Mouse (Mus musculus) stomach, postnatal 0 days (tissue): Measurements from ENCODE around the gene Mgea5. TPM values are rescaled to one million over a fixed set of nuclear protein-coding genes. Genes with fewer than 3 reads are reported as not detected.
A peak's percentile ranks its signal among the peaks of the same experiment; 100 is the strongest.

Experiments used
- ATAC-seq: fragments of 200-750 bp; cut with Nextera tagmentation; 2 replicates; pipeline ENCODE4 v1.8.0; 2017; ENCODE audit not compliant: low FRiP score, low TSS enrichment
- DNase-seq: peaks from one replicate; pipeline ENCODE4 v3.0.0-alpha.2; 2016; ENCODE audit warnings: low spot score
- H3K27ac ChIP-seq: fragments of 300-500 bp; sonication (generic); replicated peaks from 2 replicates; pipeline ENCODE4 v1.5.1; 2014; ENCODE audit warnings: mild to moderate bottlenecking, control low read depth
- H3K27me3 ChIP-seq: fragments of 300-500 bp; sonication (generic); 2 replicates; pipeline ENCODE4 v1.6.1; 2014; ENCODE audit warnings: low read length; ENCODE audit not compliant: control insufficient read depth, insufficient read depth
- H3K36me3 ChIP-seq: fragments of 300-500 bp; sonication (generic); 2 replicates; pipeline ENCODE4 v1.6.1; 2014; ENCODE audit warnings: low read length, mixed read lengths; ENCODE audit not compliant: control insufficient read depth, insufficient read depth
- H3K4me1 ChIP-seq: fragments of 300-500 bp; sonication (generic); replicated peaks from 2 replicates; pipeline ENCODE4 v1.6.1; 2014; ENCODE audit warnings: antibody characterized with exemption; ENCODE audit not compliant: control insufficient read depth, insufficient read depth
- H3K4me2 ChIP-seq: fragments of 300-500 bp; sonication (generic); replicated peaks from 2 replicates; pipeline ENCODE4 v1.6.1; 2014; ENCODE audit warnings: low read depth, mild to moderate bottlenecking, control low read depth, moderate library complexity
- H3K4me3 ChIP-seq: fragments of 300-500 bp; sonication (generic); 2 replicates; pipeline ENCODE4 v1.5.1; 2014; ENCODE audit warnings: low read depth, low read length, control low read depth
- H3K9ac ChIP-seq: fragments of 300-500 bp; sonication (generic); 2 replicates; pipeline ENCODE4 v1.6.1; 2014; ENCODE audit warnings: mild to moderate bottlenecking, low read length, control low read depth, mixed read lengths
- H3K9me3 ChIP-seq: fragments of 300-500 bp; sonication (generic); 2 replicates; pipeline ENCODE4 v1.6.1; 2016; ENCODE audit warnings: low read length; ENCODE audit not compliant: control insufficient read depth
- CTCF ChIP-seq: IDR thresholded peaks from 2 replicates; pipeline ENCODE4 v1.5.1; 2016; ENCODE audit warnings: antibody characterized with exemption, low read depth, mild to moderate bottlenecking, moderate library complexity
- EP300 ChIP-seq: optimal IDR thresholded peaks from 2 replicates; pipeline ENCODE3; 2016; ENCODE audit warnings: antibody characterized with exemption
- WGBS: fragments of 180-500 bp; shearing (Covaris S2); extraction: QIAGEN DNeasy Blood & Tissue Kit; methylation state at CpG from one replicate; pipeline ENCODE4 v1.1.7; 2014; 5-methylcytosine and 5-hydroxymethylcytosine counted together
- polyA plus RNA-seq: library from polyadenylated mRNA; unstranded; fragments of >200 nt; fragmentation: Nextera tagmentation; extraction: Ambion mirVana; gene quantifications from 2 replicates; pipeline ENCODE4 v1.2.1, GENCODE M21; 2015

The Mgea5 gene
- polyA plus RNA-seq, 1 experiment from 2014 or later: 16.5 TPM

DNA sequence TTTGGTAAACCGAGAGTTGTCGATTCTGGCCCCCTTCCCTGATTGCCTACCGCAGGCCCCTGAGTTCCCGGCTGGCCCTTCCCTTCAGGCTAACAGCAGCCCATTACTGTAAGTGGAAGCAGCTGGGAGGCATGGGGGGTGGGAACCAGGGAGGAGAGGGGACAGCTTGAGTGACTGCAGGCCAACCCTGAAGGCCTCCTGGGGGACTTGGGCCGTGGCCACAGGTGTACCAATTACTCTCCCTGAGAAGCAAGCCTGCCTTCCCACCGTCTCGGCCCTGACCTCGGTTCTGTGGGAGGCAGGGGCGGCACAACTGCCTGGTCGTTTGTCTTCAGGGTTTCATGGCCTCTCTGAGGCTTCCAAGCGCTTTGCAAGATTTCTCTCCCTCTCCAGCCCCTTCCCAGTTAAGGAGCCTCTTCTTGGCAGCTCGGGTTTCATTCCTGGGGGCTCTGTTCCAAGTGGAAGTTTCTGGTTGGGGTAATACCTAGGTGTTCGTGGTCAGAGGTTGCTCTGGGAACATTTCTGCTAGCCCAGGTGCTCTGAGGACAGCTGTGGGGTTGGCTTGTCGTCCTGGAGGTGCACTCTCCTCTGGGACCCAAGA, 57.9 kb downstream of the Mgea5 start:
- Histone ChIP-seq H3K27ac (no peak overlapping the region), H3K36me3 (no peaks in the 10 kb centered on the region), H3K4me3 (no peak overlapping the region), H3K9me3 (no peaks in the 10 kb centered on the region), H3K4me1 (no peaks in the 10 kb centered on the region), H3K4me2 (no peak overlapping the region), H3K9ac (no peak overlapping the region), H3K27me3 (no peaks in the 10 kb centered on the region)
- ATAC-seq (no peak), DNase-seq (no peak)
- 28% methylated on average over 14 of the region's 14 CpGs for WGBS
- no peak for TF ChIP-seq EP300
- no peak for TF ChIP-seq CTCF

- no peak overlapping the region for H3K27ac ChIP-seq
- no peaks in the 10 kb centered on the region for H3K4me1 ChIP-seq
- TF ChIP-seq CTCF (peak; percentile 36), EP300 (no peak)
- no peaks in the 10 kb centered on the region for H3K27me3 ChIP-seq
- H3K36me3 ChIP-seq: no peaks in the 10 kb centered on the region
- H3K4me2 ChIP-seq: no peak overlapping the region
- H3K9me3 ChIP-seq: no peaks in the 10 kb centered on the region
- 67% methylated on average over 5 of the region's 5 CpGs for WGBS
- no peak overlapping the region for H3K9ac ChIP-seq
- no peak for ATAC-seq
- H3K4me3 ChIP-seq: no peak overlapping the region
- no peak for DNase-seq
Observed at GRCm38 (mm10) chr19:45722188-45722587, 61.4 kb downstream of the Mgea5 start.

- Histone ChIP-seq H3K4me2 (no peak overlapping the region), H3K36me3 (no peaks in the 10 kb centered on the region), H3K9me3 (no peaks in the 10 kb centered on the region), H3K27me3 (no peaks in the 10 kb centered on the region), H3K4me1 (no peaks in the 10 kb centered on the region), H3K27ac (no peak overlapping the region), H3K9ac (no peak overlapping the region), H3K4me3 (no peak overlapping the region)
- WGBS: 54% methylated on average over 3 of the region's 3 CpGs
- TF ChIP-seq CTCF: no peak
- no peak for TF ChIP-seq EP300
- DNase-seq (no peak), ATAC-seq (no peak)
Observed at GRCm38 (mm10) chr19:45718286-45718685, 65.4 kb downstream of the Mgea5 start.

GRCm38 (mm10) chr19:45717493-45718220, 66.0 kb downstream of the Mgea5 start:
- no peaks in the 10 kb centered on the region for H3K4me1 ChIP-seq
- no peak overlapping the region for H3K27ac ChIP-seq
- no peak overlapping the region for H3K9ac ChIP-seq
- peak; percentile 57; the same call in 1 of the 2 replicates for ATAC-seq
- H3K4me2 ChIP-seq: peak overlapping the region; percentile 42
- no peaks in the 10 kb centered on the region for H3K9me3 ChIP-seq
- peak; percentile 65 for TF ChIP-seq CTCF
- no peak for TF ChIP-seq EP300
- DNase-seq: peak; percentile 53
- H3K27me3 ChIP-seq: no peaks in the 10 kb centered on the region
- WGBS: 14% methylated on average over 16 of the region's 16 CpGs
- no peak overlapping the region for H3K4me3 ChIP-seq
- H3K36me3 ChIP-seq: no peaks in the 10 kb centered on the region

- no peak overlapping the region for H3K9ac ChIP-seq
- H3K9me3 ChIP-seq: no peaks in the 10 kb centered on the region
- H3K36me3 ChIP-seq: no peaks in the 10 kb centered on the region
- no peak for DNase-seq
- ATAC-seq: no peak
- TF ChIP-seq EP300 (no peak), CTCF (no peak)
- no peak overlapping the region for H3K4me2 ChIP-seq
- no peaks in the 10 kb centered on the region for H3K4me1 ChIP-seq
- no peak overlapping the region for H3K4me3 ChIP-seq
- no peaks in the 10 kb centered on the region for H3K27me3 ChIP-seq
- no peak overlapping the region for H3K27ac ChIP-seq
- WGBS: 71% methylated on average over 3 of the region's 3 CpGs
Observed at GRCm38 (mm10) chr19:45708704-45709103, 74.9 kb downstream of the Mgea5 start.

Other genes with a start within 250 kb of the Mgea5 start
- 6.0 and 6.1 TPM in 2 replicates for gene Poll, start 223.3 kb downstream of the Mgea5 start, polyA plus RNA-seq
- 28.8 and 30.4 TPM in 2 replicates for gene Gm17018, start 223.2 kb downstream of the Mgea5 start, polyA plus RNA-seq
- 2.2 and 2.9 TPM in 2 replicates for gene Fbxw4, start 123.5 kb downstream of the Mgea5 start, polyA plus RNA-seq
- gene Fgf8, start 40.9 kb downstream of the Mgea5 start, polyA plus RNA-seq: not detected in 2 replicates
- gene Npm3, start 34.2 kb downstream of the Mgea5 start, polyA plus RNA-seq: 9.9 and 10.9 TPM in 2 replicates
- 2.1 and 2.2 TPM in 2 replicates for gene Kcnip2, start 32.2 kb upstream of the Mgea5 start, polyA plus RNA-seq
- 7.5 and 8.2 TPM in 2 replicates for gene Armh3, start 214.7 kb upstream of the Mgea5 start, polyA plus RNA-seq
- gene Hps6, start 219.7 kb upstream of the Mgea5 start, polyA plus RNA-seq: 4.9 and 5.1 TPM in 2 replicates